Mouse (Mus musculus) B cell, adult 67 days (primary cell): ENCODE measurements around the gene Olfr473. TPM values are rescaled to one million over a fixed set of nuclear protein-coding genes. Genes with fewer than 3 reads are reported as not detected.

Experiments used
- total RNA-seq, 2 experiments: library from RNA; stranded (reverse); gene quantifications; 4 replicates each; pipeline ENCODE4 v1.2.4; 2023

Gene Olfr473
- not detected for total RNA-seq

GRCm38 (mm10) chr7:107930146-107930545 is at the start of gene Olfr473:
Olfr473 (plus strand) TSS chr7:107930446.

GRCm38 (mm10) chr7:107897602-107898001 is 32.6 kb upstream of the Olfr473 start, which contains the start of gene Olfr472:
Olfr472 (plus strand) TSS chr7:107897902.

GRCm38 (mm10) chr7:107954343-107954742 is 24.1 kb downstream of the Olfr473 start, which contains the start of gene Olfr474:
Olfr474 (plus strand) TSS chr7:107954643.

GRCm38 (mm10) chr7:107964503-107964902 is 34.3 kb downstream of the Olfr473 start, which contains the start of gene Olfr476:
Olfr476 (plus strand) TSS chr7:107964803.

Other genes with a start within 250 kb of the Olfr473 start
- gene Cyb5r2, start 172.4 kb upstream of the Olfr473 start, total RNA-seq: not detected
- not detected for gene Ovch2, start 129.2 kb upstream of the Olfr473 start, total RNA-seq
- not detected for gene Olfr467, start 118.2 kb upstream of the Olfr473 start, total RNA-seq
- gene Olfr469, start 104.9 kb upstream of the Olfr473 start, total RNA-seq: not detected
- not detected for gene Olfr470, start 83.0 kb upstream of the Olfr473 start, total RNA-seq
- not detected for gene Olfr472, start 32.5 kb upstream of the Olfr473 start, total RNA-seq
- gene Olfr474, start 24.2 kb downstream of the Olfr473 start, total RNA-seq: not detected
- not detected for gene Olfr476, start 34.4 kb downstream of the Olfr473 start, total RNA-seq
- gene Olfr477, start 56.2 kb downstream of the Olfr473 start, total RNA-seq: not detected
- not detected for gene Olfr478, start 103.5 kb downstream of the Olfr473 start, total RNA-seq
- not detected for gene Olfr479, start 120.2 kb downstream of the Olfr473 start, total RNA-seq
- gene Olfr480, start 136.9 kb downstream of the Olfr473 start, total RNA-seq: not detected
- not detected for gene Olfr481, start 149.4 kb downstream of the Olfr473 start, total RNA-seq
- gene Olfr482, start 167.1 kb downstream of the Olfr473 start, total RNA-seq: 1 to 10 TPM; 1.5 to 2.4 TPM
- not detected for gene Olfr483, start 170.4 kb downstream of the Olfr473 start, total RNA-seq
- not detected for gene Olfr484, start 197.0 kb downstream of the Olfr473 start, total RNA-seq
- gene Olfr485, start 229.4 kb downstream of the Olfr473 start, total RNA-seq: not detected
- gene Olfr486, start 242.3 kb downstream of the Olfr473 start, total RNA-seq: not detected